Mouse (Mus musculus) erythroblast, embryonic 14.5 days (primary cell): Measurements from ENCODE around the gene Olfr71. TPM values are rescaled to one million over a fixed set of nuclear protein-coding genes. Genes with fewer than 3 reads are reported as not detected.

Source experiments
- H3K27me3 ChIP-seq: 2 replicates; pipeline ENCODE4 v1.6.1; 2012; ENCODE audit warnings: inconsistent platforms; ENCODE audit not compliant: control insufficient read depth
- H3K36me3 ChIP-seq: 2 replicates; pipeline ENCODE4 v1.6.1; 2012; ENCODE audit warnings: mild to moderate bottlenecking, inconsistent platforms; ENCODE audit not compliant: control insufficient read depth
- H3K4me1 ChIP-seq: 2 replicates; pipeline ENCODE4 v1.6.1; 2012; ENCODE audit warnings: inconsistent platforms; ENCODE audit not compliant: control insufficient read depth
- H3K4me3 ChIP-seq: replicated peaks from 2 replicates; pipeline ENCODE3; 2012; ENCODE audit warnings: moderate library complexity, mild to moderate bottlenecking, inconsistent platforms
- H3K9me3 ChIP-seq: 2 replicates; pipeline ENCODE4 v1.6.1; 2012; ENCODE audit warnings: low read length, inconsistent platforms, mixed read lengths; ENCODE audit not compliant: control insufficient read depth
- GATA1 ChIP-seq: IDR thresholded peaks from 2 replicates; pipeline ENCODE4 v1.6.1; 2012; ENCODE audit warnings: low read length, inconsistent platforms, mixed read lengths
- TAL1 ChIP-seq: IDR thresholded peaks from 3 replicates; pipeline ENCODE4 v1.6.1; 2012; ENCODE audit warnings: low read length, inconsistent platforms, mixed read lengths
- polyA plus RNA-seq: library from polyadenylated mRNA; stranded (reverse); fragments of >175 nt; gene quantifications from 2 replicates; pipeline ENCODE4 v1.2.3, GENCODE M21; 2012

Olfr71 gene
- polyA plus RNA-seq, 1 experiment: not detected

- H3K4me1 ChIP-seq: peaks cover 15% of the 10 kb centered on the region
- no peaks in the 10 kb centered on the region for H3K9me3 ChIP-seq
- H3K27me3 ChIP-seq: no peaks in the 10 kb centered on the region
- H3K36me3 ChIP-seq: no peaks in the 10 kb centered on the region
- no peak overlapping the region for H3K4me3 ChIP-seq
- no peak for TF ChIP-seq GATA1
- TF ChIP-seq TAL1: no peak
These were observed 20.8 kb upstream of the Olfr71 start for GRCm38 (mm10) chr4:43730750-43731297.

- TF ChIP-seq GATA1 (no peak), TAL1 (no peak)
- H3K9me3 ChIP-seq: no peaks in the 10 kb centered on the region
- H3K27me3 ChIP-seq: no peaks in the 10 kb centered on the region
- peaks cover 15% of the 10 kb centered on the region for H3K4me1 ChIP-seq
- H3K4me3 ChIP-seq: no peak within 1 kb of the TSS
- H3K36me3 ChIP-seq: no peaks in the 10 kb centered on the region
These were observed 19.9 kb upstream of the Olfr71 start, which contains the start of gene Spaar for GRCm38 (mm10) chr4:43729794-43730550. TSS of gene Spaar (plus strand) at chr4:43730034.

DNA sequence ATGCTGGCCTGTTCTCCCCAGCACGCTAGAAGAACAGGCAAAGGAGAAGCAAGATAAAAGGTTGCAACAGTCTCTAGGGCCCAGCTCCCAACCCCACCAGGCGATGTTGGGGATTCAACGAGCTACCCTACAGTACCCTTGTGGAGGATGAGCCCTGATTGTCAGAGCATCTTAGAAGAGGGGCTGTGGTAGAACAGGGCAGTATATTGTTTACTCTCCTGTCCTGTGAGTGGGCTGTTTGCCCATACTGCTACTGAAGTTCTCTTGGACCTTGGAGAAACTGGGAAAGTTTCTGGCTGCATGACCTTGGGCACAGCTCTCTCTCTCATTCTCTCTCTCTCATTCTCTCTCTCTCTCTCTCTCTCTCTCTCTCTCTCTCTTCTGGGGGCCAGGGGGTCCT is 19.1 kb upstream of the Olfr71 start:
- H3K36me3 ChIP-seq: no peaks in the 10 kb centered on the region
- no peak overlapping the region for H3K4me3 ChIP-seq
- TF ChIP-seq TAL1: no peak
- no peak for TF ChIP-seq GATA1
- no peaks in the 10 kb centered on the region for H3K27me3 ChIP-seq
- H3K9me3 ChIP-seq: no peaks in the 10 kb centered on the region
- H3K4me1 ChIP-seq: peaks cover 15% of the 10 kb centered on the region

DNA sequence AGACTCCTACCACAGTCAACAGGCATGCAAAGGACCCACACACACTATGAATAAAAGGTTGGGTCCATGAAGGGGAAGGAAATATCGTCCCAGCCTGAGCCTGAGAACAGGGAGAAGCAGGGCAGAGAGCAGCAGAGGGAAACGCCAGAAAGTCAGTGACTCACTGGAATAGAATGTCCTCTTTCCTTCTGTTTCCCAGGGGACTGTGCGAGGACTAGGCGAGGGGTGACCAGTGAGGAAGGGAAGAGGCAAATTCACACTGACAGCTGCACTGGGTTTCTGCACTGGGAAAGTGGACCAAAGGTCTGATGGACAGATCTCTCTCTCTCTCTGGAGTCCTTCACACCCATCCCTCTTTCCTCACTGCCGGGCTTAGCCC is 18.5 kb upstream of the Olfr71 start:
- H3K4me1 ChIP-seq: peaks cover 15% of the 10 kb centered on the region
- no peaks in the 10 kb centered on the region for H3K36me3 ChIP-seq
- no peak overlapping the region for H3K4me3 ChIP-seq
- H3K9me3 ChIP-seq: no peaks in the 10 kb centered on the region
- no peaks in the 10 kb centered on the region for H3K27me3 ChIP-seq
- TF ChIP-seq TAL1: no peak
- TF ChIP-seq GATA1: no peak

GRCm38 (mm10) chr4:43727718-43728575 is 17.9 kb upstream of the Olfr71 start:
- TF ChIP-seq TAL1: no peak
- no peak for TF ChIP-seq GATA1
- Histone ChIP-seq H3K27me3 (no peaks in the 10 kb centered on the region), H3K4me1 (peaks cover 15% of the 10 kb centered on the region), H3K36me3 (no peaks in the 10 kb centered on the region), H3K4me3 (no peak overlapping the region), H3K9me3 (no peaks in the 10 kb centered on the region)

DNA sequence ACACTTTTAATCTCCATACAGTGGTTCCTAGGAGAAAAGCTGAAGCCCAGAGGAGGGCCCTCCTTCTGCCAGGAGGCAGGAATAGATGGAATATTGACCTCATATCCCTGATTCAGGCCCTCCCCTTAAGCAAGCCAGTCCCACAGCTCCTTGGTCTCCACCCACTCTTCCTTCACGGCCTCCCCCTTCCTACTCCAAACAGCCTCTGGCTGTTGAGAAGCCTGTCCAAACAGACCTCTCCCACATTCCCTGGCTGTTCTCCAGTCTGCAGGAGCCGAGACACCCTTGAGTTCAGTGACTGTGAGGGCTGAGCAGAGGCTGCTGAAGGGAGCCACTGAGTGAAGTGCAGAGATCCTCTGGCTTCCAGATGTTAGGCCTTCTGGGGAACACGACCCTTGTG is 16.9 kb upstream of the Olfr71 start, which contains the start of gene Hrct1:
Hrct1 (plus strand) TSS at position 194 of the 400 bp plus-strand sequence.
- Histone ChIP-seq H3K4me3 (no peak within 1 kb of the TSS), H3K9me3 (no peaks in the 10 kb centered on the region), H3K27me3 (no peaks in the 10 kb centered on the region), H3K4me1 (peaks cover 15% of the 10 kb centered on the region), H3K36me3 (no peaks in the 10 kb centered on the region)
- no peak for TF ChIP-seq TAL1
- TF ChIP-seq GATA1: no peak

DNA sequence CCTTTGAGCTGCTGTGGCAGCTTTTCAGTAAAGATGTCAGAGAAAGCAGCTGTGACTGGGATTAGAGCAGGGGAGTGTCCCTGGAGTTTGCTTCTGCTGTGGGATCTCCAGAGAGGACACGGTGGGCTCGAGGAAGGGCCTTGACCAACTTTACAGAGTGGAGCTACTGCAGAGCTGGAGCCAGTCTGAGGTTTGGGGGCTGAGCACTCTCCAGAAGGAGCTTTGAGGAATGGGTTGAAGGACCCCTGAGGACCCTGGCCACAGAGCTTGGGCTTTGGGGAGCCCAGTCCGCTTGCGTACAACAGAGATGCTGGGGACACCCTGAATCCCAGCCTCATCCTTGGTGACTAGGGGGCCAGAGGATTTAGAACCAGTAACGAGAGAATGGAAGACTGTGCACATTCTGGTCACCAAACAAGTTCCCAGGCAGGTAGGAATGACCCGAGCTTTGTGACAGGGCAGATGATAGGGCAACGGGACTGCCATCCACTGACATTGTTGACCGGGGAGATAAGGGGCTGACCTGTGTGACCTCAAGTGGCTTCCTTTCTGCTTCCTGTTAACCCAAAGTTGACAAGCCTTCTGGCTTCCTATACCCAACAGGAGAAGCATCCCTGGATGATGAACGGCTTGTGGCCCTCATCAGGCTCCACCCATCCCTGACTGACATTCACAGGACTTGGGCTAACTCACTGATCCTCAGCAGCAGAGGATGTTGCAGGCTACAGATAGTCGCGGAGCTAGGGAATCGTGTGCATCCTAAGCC is 16.4 kb upstream of the Olfr71 start:
- peaks cover 15% of the 10 kb centered on the region for H3K4me1 ChIP-seq
- no peak overlapping the region for H3K4me3 ChIP-seq

GRCm38 (mm10) chr4:43724764-43725163 is 14.7 kb upstream of the Olfr71 start:
- H3K4me3 ChIP-seq: no peak overlapping the region
- H3K36me3 ChIP-seq: no peaks in the 10 kb centered on the region
- H3K27me3 ChIP-seq: no peaks in the 10 kb centered on the region
- no peaks in the 10 kb centered on the region for H3K9me3 ChIP-seq
- TF ChIP-seq GATA1 (no peak), TAL1 (no peak)
- peaks cover 10% of the 10 kb centered on the region; the same call in 1 of the 2 replicates for H3K4me1 ChIP-seq

More for the DNA sequence above, 16.4 kb upstream of the Olfr71 start:
- TF ChIP-seq TAL1 (no peak), GATA1 (no peak)
- no peaks in the 10 kb centered on the region for H3K27me3 ChIP-seq
- no peaks in the 10 kb centered on the region for H3K36me3 ChIP-seq
- no peaks in the 10 kb centered on the region for H3K9me3 ChIP-seq
